Mouse (Mus musculus) left cerebral cortex, adult 8-10 months (tissue): ENCODE measurements around the gene Il10. TPM values are rescaled to one million over a fixed set of nuclear protein-coding genes. Genes with fewer than 3 reads are reported as not detected.

Experiments
- DNase-seq, 2 experiments: peaks; one replicate each; pipeline ENCODE4 v3.0.0; 2022; ENCODE audit warnings: low spot score in 2 of 2
- total RNA-seq, 4 experiments: library from RNA; stranded (reverse); gene quantifications; 2 replicates each; pipeline ENCODE4 v1.2.4; 2022

Il10 gene
- total RNA-seq = not detected

- no peak for DNase-seq
Observed at GRCm38 (mm10) chr1:131019492-131020098, at the start of gene Il10. Gene Il10 (plus strand): TSS chr1:131019845.

- no peak for DNase-seq
Observed at GRCm38 (mm10) chr1:130979455-130979854, 40.2 kb upstream of the Il10 start.

- DNase-seq = no peak
Observed at GRCm38 (mm10) chr1:130984441-130984840, 35.2 kb upstream of the Il10 start.

- no peak for DNase-seq
Observed at GRCm38 (mm10) chr1:130987001-130987400, 32.6 kb upstream of the Il10 start.

DNA sequence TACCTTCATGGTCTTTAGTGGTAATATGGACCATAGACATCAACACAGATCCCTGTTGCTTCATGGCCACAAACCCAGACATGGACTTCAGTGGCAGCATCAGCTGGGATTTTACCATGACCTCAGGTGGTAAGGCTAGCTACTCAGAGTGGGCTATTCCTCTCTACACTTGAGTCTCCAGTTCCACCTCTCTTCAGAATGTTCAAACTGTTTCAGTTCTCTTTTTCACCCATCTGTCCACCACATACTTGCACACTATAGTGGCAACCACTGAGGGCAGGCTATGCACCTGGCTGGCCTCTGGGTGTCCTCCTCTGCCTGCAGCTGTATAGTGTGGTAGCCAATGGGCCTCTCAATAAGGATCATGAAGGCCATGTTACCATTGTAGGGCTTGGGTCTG, 32.2 kb upstream of the Il10 start:
- no peak for DNase-seq

DNA sequence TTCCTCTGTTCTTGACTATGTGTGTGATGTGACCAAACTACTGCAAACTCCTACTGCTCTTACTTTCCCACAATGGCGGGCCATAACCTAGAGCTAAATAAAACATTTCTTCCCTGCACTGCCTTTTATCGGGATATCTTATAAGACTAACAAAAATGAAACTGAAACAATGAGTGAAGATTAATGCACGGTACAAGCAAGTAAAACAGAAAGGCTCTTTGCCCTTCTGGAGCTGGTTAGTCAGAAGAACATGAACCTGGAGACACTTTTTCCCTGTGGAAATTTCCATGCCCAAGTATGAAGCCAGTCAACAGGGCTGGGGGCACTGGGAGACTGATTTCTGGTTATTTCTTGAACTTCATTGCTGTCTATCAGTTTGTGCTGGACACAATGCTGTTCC, 30.3 kb upstream of the Il10 start:
- DNase-seq = no peak

- no peak for DNase-seq
Observed at GRCm38 (mm10) chr1:130990448-130990847, 29.2 kb upstream of the Il10 start.

DNA sequence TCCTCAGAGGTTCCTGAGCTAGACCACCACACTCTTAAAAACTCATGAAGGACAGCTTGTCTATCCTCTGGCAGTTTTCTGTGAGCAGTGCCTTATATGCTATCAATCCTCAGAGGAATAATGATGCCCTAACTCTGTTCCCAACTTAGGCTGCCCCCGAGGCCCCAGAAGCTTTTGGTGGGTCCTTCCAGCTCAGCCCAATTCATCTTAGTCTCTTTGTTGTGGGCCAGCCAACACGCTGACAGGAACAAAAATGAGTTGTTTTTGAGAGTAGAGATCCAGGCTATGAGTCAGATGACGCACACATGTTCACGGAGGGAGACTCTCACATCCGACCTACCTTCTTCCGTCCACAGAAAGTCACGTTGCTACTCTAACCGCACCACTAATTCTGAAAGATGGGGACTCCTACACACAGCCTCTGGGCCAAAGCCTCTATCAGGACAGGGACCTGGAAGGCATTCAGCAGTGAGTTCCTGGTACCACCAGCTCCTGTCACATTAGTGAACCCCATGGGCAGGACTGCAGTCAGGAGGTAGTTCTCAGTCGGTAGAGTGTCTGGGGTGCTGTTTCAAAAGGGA, 26.0 kb upstream of the Il10 start:
- DNase-seq = no peak

DNA sequence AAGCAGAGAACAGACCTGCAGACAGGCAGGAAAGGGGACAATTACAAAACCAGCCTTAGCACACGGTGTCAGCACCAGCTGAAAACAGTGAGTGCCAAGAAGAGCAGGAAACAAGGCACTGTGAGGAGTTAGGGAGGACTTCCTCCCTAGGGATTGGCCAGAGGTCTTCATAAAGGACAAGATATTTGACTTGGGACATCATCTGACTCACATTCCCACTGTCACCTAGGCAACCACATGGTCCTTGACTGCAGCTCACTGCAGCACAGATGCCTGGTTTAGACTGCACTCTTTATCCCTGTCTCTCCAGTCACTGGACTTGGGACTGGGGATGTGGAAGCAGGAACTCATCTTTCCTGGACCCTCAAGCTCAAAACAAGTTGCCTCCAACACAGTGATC, 24.1 kb upstream of the Il10 start:
- DNase-seq = no peak

DNA sequence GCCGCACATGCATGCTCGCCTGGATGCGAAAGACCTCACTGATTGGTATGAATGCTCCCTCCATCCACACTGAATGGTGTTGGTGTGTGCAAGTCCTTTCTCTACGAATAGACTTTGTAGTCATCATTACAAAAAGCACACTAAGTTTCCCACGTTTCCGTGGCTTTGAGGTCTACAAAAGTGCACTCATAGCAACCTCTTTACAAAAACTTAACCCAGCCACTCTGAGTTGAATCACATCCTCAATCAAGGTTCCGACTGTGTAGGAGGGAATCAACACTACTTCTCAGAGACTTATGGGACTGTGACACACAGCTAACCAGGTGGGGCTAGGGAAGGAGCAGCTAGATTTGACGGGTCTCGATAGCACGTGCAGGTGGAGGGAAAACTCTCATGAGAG, 23.3 kb upstream of the Il10 start:
- no peak for DNase-seq

DNA sequence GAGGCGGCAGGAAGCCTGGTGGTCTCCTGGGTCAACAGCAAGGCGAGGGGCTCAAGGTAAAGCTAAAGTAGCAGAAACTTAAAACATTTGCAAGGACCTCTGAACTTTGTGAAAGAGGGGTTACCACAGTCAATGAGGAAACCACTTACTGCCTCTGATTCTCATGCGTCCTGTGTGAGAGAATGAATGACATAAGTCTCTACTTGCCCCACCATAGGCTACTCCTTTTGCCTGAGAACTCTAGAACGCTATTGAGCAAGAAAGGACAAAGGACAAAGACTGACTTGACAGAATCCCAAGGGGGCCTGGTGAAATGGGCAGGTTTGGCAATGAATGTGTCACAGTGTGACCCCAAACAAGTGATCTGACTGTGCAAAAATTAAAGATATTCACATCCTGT, 22.2 kb upstream of the Il10 start:
- no peak for DNase-seq

- peak in 1 of 2 experiments; percentile 43 for DNase-seq
Observed at GRCm38 (mm10) chr1:130998321-130998720, 21.3 kb upstream of the Il10 start.

GRCm38 (mm10) chr1:130999708-131000107, 19.9 kb upstream of the Il10 start:
- DNase-seq = no peak

DNA sequence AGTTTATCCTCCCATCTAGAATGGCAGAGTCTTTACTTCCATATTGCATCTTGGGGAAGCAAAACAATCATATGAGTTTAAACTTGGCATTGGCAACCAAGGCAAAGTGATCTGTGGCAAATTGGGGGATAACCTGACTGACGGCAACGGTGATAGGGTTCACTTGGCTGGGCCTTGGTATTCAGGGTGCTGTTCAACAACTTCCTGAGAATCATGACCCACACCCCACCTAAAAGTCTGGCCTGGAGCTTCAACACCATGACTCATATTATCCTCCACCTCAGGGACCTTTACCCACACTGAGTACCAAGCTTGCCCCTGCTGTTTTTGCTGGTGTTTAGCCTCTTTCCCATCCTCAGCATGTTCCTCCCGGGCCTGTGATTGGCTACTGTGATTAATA, 19.3 kb upstream of the Il10 start:
- DNase-seq = no peak

DNA sequence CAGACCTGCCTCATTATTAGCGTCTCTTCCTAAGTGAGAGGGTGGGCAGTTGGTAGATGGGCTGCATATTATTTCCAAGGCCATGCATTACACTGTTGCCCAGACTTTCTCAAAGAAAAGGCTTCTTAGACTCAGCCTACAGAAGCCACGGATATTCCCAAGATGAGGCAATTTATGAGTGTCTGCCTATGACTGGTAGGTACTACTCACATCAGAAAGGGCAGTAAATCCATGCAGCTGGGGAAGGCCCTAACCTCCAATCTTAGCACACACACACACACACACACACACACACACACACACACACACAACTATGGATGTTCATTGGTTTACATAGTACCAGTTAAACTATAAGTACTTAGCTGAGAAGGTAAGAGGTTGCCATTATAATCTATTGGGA, 17.1 kb upstream of the Il10 start:
- no peak for DNase-seq

DNA sequence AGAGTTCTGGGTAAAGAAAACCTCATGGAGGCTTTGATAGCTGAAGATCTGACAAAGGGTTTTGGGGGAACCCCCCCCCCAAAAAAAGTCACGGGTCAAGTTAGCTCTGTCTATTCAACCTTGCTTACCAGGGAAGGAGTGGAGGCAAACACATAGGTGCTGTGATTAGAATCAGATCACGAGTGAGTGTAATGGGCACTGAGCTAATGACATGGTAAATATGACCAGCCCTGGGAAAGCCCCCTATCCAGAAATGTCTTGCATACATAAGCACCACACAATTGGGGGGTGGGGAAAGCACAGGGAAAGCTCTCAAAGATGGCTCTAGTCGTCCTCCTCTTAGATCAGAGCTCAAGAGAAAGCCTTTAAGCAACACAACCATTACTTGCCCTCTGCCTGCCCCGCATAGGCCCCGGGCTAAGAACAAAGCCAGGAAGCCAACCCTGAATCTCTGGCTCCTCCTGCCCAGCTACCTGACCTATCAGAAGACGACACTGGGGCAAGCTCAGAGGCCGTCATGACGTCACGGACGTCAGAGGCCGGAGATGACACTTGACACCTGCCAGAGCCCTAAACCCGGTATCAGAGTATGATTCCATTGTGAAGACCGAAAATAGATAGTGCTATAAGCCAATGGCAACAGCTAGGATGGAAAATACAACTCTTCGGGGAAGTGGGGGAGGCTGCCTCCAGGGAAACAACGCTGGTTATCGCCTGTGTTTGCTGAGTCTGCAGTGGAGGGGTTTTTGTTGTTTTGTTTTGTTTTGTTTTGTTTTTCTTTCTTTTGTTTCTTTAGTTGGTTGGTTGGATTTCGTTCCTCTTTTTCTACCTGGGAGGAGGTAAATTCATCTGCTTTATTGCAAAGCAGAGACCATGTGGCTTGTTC, 16.4 kb upstream of the Il10 start:
- DNase-seq = no peak

GRCm38 (mm10) chr1:131006069-131006468, 13.6 kb upstream of the Il10 start:
- no peak for DNase-seq

DNA sequence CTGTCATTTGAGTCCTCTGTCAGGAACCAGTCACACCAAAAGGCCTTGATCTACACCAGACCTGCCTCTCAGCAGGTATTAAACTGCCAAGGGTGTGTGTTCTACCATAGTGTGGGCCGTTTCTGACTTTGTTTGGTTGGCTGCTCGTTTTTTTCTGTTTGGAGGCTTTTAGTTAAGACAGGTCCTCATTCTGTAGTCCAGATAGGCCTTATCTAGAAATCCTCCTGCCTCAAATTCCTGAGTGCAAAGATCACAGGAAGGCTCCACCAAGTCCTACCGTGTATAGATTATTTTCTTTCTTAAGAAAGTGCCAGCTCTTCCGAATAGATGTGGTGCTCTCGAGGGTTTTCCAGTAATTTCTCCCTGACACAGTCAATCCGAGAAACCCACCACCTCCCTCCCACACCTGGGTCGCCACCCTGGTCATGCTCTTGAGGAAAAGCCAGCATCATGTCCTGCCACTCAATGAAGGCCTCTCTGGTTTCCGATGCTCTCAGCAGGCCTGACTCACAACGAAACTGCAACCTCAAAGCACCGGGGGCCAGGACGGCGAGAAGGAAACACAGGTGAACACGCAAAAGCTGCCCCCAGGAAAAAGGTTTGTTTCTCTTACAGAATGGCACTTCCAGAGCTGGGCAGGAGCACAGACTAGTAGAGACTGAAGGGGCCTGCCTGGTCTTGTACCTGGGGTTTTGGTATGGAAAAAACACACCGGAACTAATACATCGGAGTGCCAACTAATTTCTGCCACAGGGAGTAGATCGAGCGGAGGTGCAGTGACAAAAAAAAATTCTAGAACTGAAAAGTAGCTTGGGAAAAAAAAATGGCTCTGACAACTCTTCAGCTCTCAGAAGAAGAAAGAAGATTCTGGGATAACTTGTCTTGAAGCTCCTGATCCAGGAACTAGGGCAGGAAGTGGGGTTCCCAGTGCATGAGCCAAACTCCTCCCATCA, 9.2 kb upstream of the Il10 start:
- no peak for DNase-seq

GRCm38 (mm10) chr1:131012494-131012893, 7.2 kb upstream of the Il10 start:
- DNase-seq = no peak

DNA sequence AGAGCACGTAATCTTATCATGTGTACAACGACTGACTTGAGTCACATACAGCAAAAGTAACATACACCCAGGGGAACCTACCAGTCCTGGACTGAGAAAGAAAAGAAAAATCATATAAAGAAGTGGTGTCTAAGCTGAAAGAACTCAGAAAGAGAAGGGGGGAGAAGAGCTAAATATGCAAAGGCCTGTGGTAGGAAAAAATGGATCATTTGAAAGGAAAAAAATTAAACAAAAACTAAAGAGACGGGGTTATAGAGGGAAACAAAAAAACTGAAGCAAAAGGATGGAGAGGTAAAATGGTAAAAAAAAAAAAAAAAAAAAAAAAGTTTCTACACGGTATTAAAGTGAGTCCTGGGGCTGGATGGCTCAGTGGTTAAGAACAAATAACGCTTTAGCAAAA, 5.7 kb upstream of the Il10 start:
- DNase-seq = no peak

- DNase-seq = no peak
Observed at GRCm38 (mm10) chr1:131015281-131015680, 4.4 kb upstream of the Il10 start.

DNA sequence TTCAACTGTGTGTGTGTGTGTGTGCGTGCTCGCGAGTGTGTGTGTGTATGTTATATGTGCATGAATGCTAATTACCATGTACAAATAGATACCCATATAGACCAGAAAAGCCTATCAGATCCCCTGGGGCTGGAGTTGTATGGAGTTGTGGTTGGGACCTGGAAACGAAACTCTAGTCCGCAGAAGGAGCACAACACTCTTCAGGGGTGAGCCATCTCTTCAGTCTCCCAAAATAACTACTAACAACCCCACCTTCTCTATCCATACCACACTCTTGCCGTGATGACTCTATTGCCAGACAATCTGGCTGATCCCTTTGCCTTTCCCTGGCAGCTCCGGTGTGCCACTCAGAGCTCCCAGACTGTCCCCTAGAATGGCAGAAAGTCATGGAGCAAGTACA, 3.8 kb upstream of the Il10 start:
- DNase-seq = no peak
